Mouse (Mus musculus): ENCODE measurements around the gene Vgll4.

GRCm38 (mm10) chr6:114892363-114892762, 77.4 kb downstream of the Vgll4 start:
- TF ChIP-seq POLR2A (IDR thresholded peaks at IDR 0.05; ENCODE audit: extremely low read depth, insufficient read depth, low read length) (no peak), CTCF (IDR thresholded peaks at IDR 0.05; ENCODE audit: low read depth, low read length) (no peak)

All from liver, adult 2 months (tissue).